Mouse (Mus musculus) thymus, postnatal 4 days (tissue): ENCODE measurements around the gene Atxn7l3.

Source experiments
- DNase-seq: peaks from one replicate; pipeline ENCODE4 v3.0.0; 2021

Gene Atxn7l3

DNA sequence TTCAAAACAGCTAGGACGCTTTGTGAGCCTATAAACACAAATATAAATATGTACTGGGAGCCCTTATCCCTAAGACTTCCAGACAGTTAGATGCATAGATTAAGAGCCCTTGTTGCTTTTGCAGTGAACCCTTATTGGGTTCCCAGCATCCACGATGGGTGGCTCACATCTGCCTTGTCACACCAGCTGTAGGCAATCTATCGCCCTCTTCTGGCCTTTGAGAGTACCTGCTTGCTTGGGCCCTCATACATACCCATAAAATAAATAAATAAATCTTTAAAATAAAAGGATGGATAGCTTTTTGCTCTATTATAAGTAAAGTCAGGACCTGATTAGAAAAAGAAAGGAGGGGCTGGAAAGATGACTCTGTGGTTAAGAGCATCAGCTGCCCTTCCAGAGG, 37.9 kb downstream of the Atxn7l3 start:
- no peak for DNase-seq

DNA sequence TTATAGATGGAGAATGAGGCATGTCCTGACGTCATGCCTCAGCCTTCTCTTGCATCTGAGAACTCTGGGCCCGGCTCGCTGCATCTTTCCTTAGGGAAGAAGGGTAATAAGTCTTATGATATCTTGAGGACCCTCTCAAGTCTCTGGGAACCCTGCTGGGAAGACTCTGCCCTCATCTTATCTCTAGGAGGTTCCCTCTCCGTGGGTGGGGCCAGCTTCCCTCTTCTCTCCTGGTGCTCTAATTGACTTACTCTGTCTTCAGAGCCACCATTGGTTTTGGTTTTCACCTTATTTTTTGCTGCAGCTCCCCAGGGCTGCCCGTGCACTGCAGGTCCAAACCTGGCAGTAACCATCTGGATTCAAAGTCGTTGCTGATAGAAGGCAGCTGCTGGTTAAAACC, 38.3 kb downstream of the Atxn7l3 start:
- DNase-seq: no peak

DNA sequence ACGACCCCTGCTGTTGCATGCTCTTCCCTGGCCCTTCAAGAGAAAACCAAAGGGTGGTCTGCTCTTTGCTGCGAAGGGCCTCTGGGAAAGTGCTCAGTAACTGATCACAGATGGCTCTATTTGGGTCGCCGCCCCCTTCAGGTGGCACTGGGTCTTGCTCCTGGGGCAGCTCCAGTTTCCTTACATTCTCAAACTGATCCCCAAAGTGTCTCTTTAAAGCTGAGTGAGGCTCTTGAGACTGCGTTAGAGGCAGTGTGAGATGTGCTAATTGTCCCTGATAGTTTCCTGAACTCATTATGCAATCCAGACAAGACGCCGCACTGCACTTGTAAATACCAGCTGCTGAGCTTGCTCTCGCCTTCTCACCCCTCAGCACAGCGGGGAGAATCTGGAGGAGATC, 38.9 kb downstream of the Atxn7l3 start:
- peak; percentile 67 for DNase-seq

DNA sequence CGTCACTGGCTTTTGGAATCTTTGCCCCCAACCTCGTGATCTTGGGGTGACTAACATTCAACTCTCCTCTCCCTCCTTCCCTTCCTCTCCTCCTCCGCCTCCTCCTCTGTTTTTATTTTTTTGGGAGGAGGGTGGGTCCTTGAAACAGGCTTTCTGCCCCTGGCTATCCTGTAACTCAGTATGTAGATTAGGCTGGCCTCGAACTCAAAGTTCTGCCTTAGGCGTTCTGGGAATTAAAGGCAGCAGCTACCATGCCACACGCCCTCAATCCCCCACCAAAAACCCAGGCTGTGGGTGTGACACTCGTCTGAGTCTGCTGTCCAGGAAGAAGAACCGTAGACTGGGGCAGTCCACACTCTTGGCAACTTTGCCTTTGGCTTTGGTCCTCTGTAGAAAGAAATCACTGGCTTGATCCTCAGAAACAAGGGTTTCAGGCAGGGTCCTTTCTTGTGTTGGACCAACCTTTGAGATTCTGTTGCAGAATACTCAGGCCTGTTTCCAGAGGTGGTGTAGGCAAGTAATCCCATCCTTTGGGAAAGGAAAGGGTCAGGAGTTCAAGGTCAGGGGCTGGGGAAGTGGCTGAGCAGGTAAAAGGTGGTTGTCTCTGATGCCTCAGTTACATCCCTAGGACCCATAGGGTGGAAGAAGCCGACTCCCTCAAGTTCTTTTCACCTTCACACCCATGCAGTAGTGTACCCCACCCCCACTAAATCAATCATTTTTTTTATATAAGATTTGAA, 46.9 kb downstream of the Atxn7l3 start:
- no peak for DNase-seq

DNA sequence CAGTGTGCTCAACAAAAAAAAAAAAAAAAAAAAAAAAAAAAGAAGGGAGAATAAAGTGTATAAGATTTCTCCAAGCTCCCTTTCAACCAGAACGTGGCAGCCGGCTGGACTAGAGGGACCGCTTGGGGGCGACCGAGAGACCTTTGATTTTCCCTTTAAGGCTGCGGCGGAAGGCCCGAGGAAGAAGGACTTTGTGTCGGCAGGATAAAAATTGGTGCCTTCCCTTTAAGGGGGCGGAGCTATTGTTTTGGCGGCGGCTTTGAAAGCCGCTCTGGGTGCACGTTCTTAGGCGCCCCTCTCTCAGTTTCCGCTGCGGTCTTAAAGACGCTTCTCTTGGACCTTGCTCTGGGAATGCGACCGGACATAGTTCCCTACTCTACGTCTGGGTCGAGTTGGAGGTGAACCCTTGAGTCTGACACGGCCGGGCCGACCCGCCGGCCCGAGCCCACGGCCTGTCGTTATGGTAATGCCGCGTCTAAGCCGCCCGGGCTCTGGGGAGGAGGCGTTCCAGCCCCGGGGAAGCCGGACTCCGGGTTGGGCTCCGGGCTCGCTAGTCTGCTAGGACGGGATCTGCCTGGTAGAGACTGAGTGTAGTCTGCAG, 47.7 kb downstream of the Atxn7l3 start, which contains the start of gene BC030867:
TSS of gene BC030867 (plus strand) at position 253 of the 601 bp plus-strand sequence.
- DNase-seq: peak; percentile 97

DNA sequence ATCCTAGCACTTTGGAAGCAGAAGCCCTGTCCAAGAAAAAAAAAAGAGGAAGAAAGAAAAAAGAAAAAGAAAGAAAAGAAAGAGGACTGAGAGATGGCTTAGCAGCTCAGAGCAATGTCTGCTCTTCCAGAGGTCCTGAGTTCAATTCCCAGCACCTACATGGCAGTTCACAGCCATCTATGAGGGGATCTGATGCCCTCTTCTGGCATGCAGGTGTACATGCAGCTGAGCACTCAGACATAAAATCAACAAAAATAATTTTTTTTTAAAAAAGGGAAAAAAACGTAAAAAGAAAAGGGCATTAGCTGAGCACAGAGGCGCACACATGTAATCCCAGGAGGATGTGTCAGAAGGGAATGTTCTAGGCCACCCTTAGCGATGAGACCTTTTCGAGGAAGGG, 49.6 kb downstream of the Atxn7l3 start:
- no peak for DNase-seq

DNA sequence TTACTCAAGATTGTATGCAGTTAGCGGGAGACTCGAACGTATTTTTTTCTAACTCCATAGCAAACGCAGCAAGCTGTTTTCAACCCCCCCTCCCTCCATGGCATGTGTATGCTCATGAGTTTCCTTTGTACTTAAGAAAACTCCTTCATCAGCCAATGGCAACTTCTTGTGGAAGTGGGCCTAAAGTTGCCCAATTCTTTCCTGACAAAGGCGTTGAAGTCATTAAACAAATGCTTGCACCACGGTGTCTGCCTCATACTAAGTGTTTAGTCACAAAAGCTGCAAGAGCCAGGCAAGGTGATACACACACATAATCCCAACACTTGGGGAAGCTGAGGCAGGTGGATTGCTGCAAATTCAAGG, 50.2 kb downstream of the Atxn7l3 start:
- no peak for DNase-seq

DNA sequence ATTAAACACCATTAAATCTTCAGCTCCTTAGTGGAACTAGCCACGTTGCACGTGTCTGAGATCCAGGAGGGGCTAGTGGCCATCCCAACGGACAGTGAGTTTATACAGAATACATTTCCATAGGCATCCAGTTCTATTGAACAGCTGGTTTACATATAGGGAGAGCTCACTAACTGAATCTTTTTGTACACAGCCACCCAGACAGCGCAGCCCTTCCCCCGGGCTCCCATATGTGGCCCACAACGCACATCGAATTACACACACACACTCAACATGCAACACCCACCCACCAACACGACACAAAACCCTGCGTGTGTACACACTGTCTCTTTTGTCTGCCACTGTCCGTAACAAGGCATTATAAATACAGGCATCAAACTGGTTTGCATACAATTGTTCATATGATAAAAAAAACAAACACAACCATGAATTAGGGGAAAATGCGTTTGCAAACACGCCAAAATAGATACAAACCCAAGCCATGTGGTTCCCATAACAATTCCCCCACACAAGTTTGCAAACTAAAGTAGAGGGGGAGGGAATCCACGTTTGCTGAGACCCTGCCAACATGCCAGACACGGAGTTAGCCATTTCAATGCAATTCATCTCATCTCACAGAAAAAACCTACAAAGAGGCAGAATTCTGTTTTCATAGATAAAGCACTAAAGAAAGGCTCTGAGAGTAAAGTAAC, 50.7 kb downstream of the Atxn7l3 start:
- DNase-seq: no peak

DNA sequence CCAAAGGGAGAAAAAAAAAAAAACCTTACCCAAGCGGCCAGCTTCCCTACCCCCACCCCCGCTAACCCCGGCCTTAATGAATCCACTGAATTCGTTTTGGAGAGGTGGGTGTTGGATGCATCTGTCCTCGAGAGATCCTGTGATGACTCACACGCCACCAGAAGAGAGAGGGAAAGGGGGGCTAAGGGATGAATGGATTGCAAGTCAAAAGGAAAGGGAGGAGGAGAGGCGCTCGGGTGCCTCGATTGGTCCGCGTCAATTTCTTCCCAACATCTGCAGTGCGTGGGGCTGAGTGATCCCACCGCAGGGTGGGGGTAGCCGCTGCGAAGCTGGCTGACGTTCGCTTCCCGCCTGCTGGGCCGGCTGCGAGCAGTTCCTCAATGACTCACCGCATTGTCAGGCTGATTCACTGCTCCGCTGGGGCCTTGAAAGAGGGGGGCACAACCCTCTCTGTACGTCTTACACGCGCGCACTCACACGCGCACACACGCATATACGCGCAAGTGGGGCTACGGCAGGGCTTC, 51.4 kb downstream of the Atxn7l3 start:
- peak; percentile 53 for DNase-seq

DNA sequence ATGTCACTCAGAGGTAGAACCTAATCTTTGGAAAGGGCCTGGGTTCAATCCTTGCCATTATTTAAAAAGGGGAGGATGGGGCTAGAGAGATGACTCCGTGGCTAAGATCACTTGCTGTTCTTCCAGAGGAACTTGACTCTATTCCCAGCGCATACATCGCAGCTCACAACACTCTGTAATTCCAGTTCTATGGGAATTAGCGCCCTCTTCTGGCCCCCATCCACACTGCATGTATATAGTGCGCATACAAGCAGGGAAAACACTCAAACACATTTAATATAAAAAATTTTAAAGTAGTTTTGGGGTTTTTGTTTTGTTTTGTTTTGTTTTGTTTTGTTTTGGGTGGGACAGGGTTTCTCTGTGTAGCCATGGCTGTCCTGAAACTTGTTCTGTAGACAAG, 54.6 kb downstream of the Atxn7l3 start:
- no peak for DNase-seq

DNA sequence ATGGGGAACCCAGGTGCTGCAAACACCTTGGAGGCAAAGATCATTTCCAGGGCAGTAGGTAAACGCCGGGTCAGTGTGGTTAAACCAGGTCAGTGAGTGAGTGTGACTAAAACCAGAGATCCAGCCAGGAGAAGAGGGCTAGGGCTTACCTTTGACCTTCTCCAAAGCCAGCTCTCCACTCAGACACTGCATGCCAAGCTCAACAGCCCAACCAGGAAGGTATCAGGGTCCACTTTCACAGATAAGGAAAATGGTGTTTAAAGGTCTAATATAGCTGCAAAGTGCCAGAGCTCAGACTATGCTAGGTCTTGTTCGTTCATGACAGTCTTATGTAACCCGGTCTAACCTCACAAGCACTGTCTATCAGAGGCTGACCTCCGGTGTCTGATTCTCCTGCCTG, 55.2 kb downstream of the Atxn7l3 start:
- DNase-seq: no peak

DNA sequence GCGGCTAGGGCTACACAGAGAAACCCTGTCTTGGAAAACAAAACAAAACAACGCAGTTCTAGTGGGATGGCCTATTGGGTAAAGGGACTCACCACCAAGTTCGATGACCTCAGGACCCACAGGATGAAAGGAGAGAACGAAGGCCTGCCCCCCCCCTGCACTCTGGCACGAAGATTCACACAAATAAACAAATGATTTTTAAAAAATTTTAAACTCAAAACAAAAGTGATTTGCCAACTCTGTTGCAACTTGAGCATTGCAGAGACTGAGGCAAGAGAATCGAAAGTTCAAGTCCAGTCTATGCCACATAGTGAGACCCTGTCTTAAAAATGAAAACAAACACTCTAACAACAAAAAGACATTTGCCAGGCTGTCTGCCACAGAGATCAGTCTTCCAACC, 55.8 kb downstream of the Atxn7l3 start:
- DNase-seq: no peak
